Mouse (Mus musculus) cerebral cortex, adult 2 months (tissue): Measurements from ENCODE around the gene Atg4c.

ENCODE experiments used
- WGBS: fragments of 180-500 bp; shearing (Covaris S2); methylation state at CpG from one replicate; pipeline ENCODE4 v1.1.7; 2018; 5-methylcytosine and 5-hydroxymethylcytosine counted together

Atg4c gene

DNA sequence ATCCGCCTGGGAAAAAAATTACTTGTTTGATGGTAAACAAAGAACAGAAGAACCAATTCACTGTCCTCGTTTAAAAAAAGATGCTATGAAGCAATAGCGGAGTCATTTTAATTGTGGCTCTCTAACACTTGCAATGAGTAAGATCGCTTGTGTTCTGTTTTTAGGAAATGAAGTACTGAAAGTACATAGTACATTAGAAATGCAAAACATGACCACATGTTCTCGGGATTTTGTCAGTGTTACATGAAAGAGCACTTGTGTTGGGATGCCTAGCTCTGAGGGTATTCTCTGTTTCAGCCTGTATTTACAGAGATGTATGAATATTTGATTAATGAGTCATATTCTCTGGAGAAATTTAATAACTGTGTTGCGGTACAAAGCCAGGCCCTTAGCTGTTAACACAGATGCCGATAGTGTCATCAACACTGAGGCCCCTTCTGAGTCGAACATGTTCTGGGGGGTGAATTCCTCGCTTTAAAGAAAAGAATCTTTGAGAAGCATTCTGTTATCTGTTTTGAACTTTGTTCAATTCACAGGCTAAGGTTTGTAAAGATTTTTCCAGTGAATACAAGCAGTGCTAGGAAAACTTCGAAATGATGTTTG lies 73.2 kb downstream of the Atg4c start:
- WGBS = 56% methylated on average over 10 of the region's 10 CpGs

DNA sequence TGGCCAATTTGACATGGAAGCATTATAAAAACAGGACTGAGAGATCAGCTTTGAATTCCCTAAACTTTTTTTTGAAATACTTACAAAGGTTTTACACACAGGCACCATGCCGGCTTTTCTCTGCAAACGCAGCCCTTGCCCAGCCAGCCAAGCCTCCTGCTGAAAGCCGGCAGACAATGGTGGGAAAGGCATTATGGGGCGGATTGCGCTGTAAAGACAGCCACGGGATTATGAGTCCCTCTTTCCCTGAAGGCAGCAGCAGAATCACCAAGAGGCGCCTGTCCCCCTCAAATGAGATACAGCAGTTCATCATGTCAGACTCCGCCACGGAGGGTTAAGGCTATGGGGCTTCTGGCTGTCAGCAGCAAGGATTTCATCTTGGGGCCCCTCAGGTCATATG lies 79.1 kb downstream of the Atg4c start:
- WGBS = 56% methylated on average over 9 of the region's 9 CpGs

DNA sequence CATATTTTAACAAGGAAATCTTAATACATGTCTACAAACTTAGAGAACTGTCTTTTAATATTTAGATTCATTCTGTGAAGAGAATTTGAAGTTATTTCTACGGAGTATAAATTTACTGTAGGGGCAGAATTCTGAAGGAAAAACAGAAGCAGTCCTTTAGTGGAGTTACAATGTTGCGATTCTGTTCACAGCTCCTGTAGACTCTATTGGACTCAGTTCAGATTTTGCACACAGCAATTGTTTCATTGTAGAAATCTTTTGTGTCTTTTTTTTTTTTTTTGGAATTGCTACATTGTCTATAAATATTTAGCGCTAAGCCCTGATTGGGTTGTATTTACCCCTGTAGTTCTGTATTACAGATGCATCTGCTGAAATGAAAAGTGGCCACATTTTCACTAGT lies 79.7 kb downstream of the Atg4c start:
- WGBS = 54% methylated on average over 3 of the region's 3 CpGs

DNA sequence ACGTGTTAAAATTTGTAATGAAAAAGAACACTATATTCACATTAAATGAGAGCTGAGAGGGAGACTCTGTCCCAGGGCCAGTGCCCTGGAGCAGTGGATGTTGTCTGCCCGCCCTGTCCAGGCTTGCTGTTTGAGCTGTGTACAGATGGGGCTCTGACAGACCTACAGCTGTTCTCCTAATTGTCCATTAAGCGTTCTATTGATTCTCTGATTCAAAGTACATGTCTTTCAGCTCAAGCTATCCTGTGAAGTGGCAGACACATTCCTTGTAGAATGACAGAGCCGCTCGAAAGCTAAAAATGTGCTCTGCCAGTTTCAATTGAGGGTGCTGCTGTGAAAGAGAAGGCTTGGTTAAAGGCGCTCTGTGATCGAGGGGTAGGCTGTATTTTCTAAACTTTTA lies 80.2 kb downstream of the Atg4c start:
- 51% methylated on average over 7 of the region's 7 CpGs for WGBS

DNA sequence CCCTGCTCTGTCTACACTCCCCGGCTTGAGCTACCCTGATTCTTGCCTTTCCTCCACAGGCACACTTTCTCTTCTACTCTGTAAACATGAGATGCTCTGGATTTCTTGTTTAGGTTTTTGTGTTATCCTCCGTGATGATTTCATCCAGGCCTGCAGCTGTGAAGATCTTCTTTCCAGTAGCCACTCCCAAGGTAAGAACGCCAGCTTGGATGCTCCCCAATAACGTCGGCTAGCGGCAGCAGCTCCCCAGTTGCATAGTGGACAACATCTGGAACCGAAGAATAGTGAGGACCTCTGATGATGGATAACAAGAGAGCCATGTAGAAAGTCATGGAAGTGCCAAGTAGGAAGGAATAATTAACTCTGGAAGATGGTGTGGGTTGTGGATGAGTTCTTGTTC lies 85.1 kb downstream of the Atg4c start:
- 79% methylated on average over 7 of the region's 7 CpGs for WGBS

DNA sequence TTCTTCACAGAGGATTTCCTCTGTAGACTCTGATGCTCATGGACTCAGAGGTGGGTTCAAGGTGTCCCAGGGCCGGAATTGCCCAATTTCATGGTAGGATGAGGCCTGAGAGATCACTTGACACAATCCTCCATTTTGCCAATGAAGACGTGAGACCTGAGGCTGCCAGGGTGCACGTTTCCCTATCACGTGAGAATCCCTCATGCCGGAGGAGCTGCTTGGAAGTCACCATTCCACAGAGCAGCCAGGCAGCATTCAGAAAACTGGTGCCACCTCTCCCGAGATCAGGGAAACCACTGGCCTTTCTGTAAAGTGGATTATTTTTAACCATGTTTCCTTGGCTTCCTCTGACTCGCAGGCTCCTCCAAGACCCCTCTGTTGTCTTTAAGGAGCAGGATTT lies 88.0 kb downstream of the Atg4c start:
- 80% methylated on average over 7 of the region's 7 CpGs for WGBS

DNA sequence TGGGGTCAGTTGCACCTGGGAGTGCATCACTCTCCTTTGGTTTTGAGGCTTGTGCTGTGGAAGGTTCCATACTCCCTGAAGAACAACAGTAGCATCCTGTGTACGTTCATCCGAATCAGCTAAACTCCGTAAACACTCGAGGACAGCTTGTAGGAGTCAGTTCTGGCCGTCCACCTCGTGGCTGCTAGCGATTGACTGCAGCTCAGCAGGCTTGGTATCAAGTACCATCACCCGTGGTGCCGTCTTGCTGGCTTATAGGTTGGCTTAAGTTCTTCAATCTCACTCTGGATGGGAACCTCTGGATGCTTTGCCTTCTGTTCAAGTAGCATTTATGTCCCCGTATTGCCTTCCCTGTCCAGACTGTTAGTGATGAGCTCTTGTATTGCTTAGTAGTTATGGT lies 95.6 kb downstream of the Atg4c start:
- 92% methylated on average over 10 of the region's 10 CpGs for WGBS

DNA sequence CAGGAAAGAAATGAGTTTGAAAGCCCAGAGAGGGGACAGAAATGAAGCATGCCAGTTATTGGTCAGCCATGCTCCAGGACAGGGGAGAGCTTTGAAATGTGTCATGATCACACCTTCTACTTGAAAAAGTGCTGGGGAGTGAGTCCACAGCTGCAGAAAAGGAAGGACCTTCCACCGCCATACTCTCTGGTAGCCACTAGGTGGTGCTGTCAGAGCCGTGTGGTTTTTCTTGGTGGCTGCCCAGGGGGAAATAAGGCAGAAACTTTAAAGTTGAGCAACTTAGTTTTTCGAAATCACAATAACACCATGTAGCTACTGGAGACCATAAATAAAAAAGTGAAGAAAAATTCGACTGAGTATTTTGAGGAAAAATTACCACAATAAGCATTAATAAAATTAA lies 104.9 kb downstream of the Atg4c start:
- 10% methylated on average over 4 of the region's 4 CpGs for WGBS

DNA sequence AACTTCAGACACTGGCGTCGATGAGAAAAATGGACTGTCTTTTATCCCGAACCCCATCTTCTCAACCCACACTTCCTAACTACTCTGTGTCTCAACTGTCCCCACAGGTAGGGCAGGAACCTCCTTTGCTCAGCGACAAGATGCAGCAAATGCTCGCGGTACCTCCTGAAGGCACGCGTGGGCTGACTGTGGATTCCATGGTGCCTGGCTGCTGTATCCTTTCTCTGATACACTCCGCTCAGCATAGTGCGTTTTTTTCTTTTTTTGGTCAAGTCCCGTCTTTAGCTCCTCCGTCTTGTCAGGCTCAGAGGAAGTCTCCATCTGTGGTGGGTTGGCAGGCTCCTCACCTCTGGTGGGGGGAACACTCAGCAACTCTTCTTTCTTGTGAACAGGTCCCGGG lies 111.1 kb downstream of the Atg4c start:
- WGBS = 58% methylated on average over 13 of the region's 13 CpGs
